Mouse (Mus musculus) kidney, postnatal 36 days (tissue): ENCODE data around the gene Spg7.
A peak's percentile ranks its signal among the peaks of the same experiment; 100 is the strongest.
"Not testable (repeated sequence)": the region's sequence is repeated elsewhere in the genome, so short reads cannot be mapped to it uniquely, and the experiment has no call there.

Source experiments
- DNase-seq, 2 experiments: peaks; one replicate each; pipeline ENCODE4 v3.0.0; 2021 to 2022; ENCODE audit warnings: mixed read lengths in 2 of 2

Spg7 gene

GRCm38 (mm10) chr8:123041774-123042105 is 21.0 kb upstream of the Spg7 start:
- DNase-seq, result no peak

GRCm38 (mm10) chr8:123042158-123042973 is 20.4 kb upstream of the Spg7 start, which contains the start of gene Ankrd11:
Gene Ankrd11, minus strand, starts transcription at chr8:123042277.
- peak; percentile 99 to 100 for DNase-seq

- no peak for DNase-seq
These were observed 19.6 kb upstream of the Spg7 start for GRCm38 (mm10) chr8:123042974-123043625.

- no peak for DNase-seq
These were observed 18.8 kb upstream of the Spg7 start for GRCm38 (mm10) chr8:123043941-123044340.

GRCm38 (mm10) chr8:123044743-123045425 is 17.9 kb upstream of the Spg7 start:
- DNase-seq, result not testable (repeated sequence)

GRCm38 (mm10) chr8:123046706-123047105 is 16.0 kb upstream of the Spg7 start:
- DNase-seq, result peak; percentile 44 to 66

- DNase-seq, result peak in 1 of 2 experiments; percentile 59
These were observed 14.9 kb upstream of the Spg7 start for GRCm38 (mm10) chr8:123047827-123048226.

GRCm38 (mm10) chr8:123048402-123048801 is 14.3 kb upstream of the Spg7 start:
- peak in 1 of 2 experiments; percentile 22 for DNase-seq

GRCm38 (mm10) chr8:123051458-123051857 is 11.3 kb upstream of the Spg7 start:
- DNase-seq, result peak; percentile 61 to 62

GRCm38 (mm10) chr8:123064072-123064471 is 1.3 kb downstream of the Spg7 start:
- no peak for DNase-seq

GRCm38 (mm10) chr8:123064809-123065213 is 2.1 kb downstream of the Spg7 start:
- peak in 1 of 2 experiments; percentile 32 for DNase-seq

- peak; percentile 96 to 97 for DNase-seq
These were observed 2.7 kb downstream of the Spg7 start for GRCm38 (mm10) chr8:123065214-123066100.

GRCm38 (mm10) chr8:123066101-123066683 is 3.5 kb downstream of the Spg7 start:
- peak in 1 of 2 experiments; percentile 18 for DNase-seq

GRCm38 (mm10) chr8:123071176-123071575 is 8.4 kb downstream of the Spg7 start:
- peak in 1 of 2 experiments; percentile 25 for DNase-seq

GRCm38 (mm10) chr8:123077213-123077612 is 14.5 kb downstream of the Spg7 start:
- DNase-seq, result no peak

GRCm38 (mm10) chr8:123082993-123083392 is 20.3 kb downstream of the Spg7 start:
- DNase-seq, result no peak

- no peak for DNase-seq
These were observed 20.9 kb downstream of the Spg7 start for GRCm38 (mm10) chr8:123083610-123084009.

GRCm38 (mm10) chr8:123087289-123087688 is 24.5 kb downstream of the Spg7 start:
- DNase-seq, result peak; percentile 19 to 43

- DNase-seq, result no peak
These were observed 34.5 kb downstream of the Spg7 start for GRCm38 (mm10) chr8:123097216-123097615.

GRCm38 (mm10) chr8:123097786-123098584 is 35.2 kb downstream of the Spg7 start:
- peak; percentile 56 to 67 for DNase-seq

GRCm38 (mm10) chr8:123100288-123100687 is 37.5 kb downstream of the Spg7 start:
- no peak for DNase-seq
